Mouse (Mus musculus) hindbrain, postnatal 0 days (tissue): ENCODE data around the gene Crygs. TPM values are rescaled to one million over a fixed set of nuclear protein-coding genes. Genes with fewer than 3 reads are reported as not detected.

Experiments used
- ATAC-seq: fragments of 200-750 bp; cut with Nextera tagmentation; 2 replicates; pipeline ENCODE4 v1.8.0; 2017; ENCODE audit warnings: mild to moderate bottlenecking, moderate TSS enrichment, moderate library complexity
- DNase-seq: peaks from one replicate; pipeline ENCODE4 v3.0.0-alpha.2; 2015; ENCODE audit warnings: low spot score
- H3K27ac ChIP-seq: fragments of 300-500 bp; sonication (generic); 2 replicates; pipeline ENCODE4 v1.5.1; 2014; ENCODE audit warnings: mild to moderate bottlenecking
- H3K27me3 ChIP-seq: fragments of 300-500 bp; sonication (generic); 2 replicates; pipeline ENCODE4 v1.6.1; 2014; ENCODE audit warnings: low read length, mixed read lengths; ENCODE audit not compliant: insufficient read depth
- H3K36me3 ChIP-seq: fragments of 300-500 bp; sonication (generic); 2 replicates; pipeline ENCODE4 v1.6.1; 2014; ENCODE audit warnings: low read length, mixed read lengths; ENCODE audit not compliant: insufficient read depth
- H3K4me1 ChIP-seq: fragments of 300-500 bp; sonication (generic); 2 replicates; pipeline ENCODE4 v1.6.1; 2014; ENCODE audit warnings: antibody characterized with exemption, low read length, mixed read lengths; ENCODE audit not compliant: insufficient read depth
- H3K4me2 ChIP-seq: fragments of 300-500 bp; sonication (generic); 2 replicates; pipeline ENCODE4 v1.6.1; 2014; ENCODE audit warnings: low read depth, mild to moderate bottlenecking, low read length, moderate library complexity, mixed read lengths
- H3K4me3 ChIP-seq: fragments of 300-500 bp; sonication (generic); 2 replicates; pipeline ENCODE4 v1.5.1; 2014; ENCODE audit warnings: low read length
- H3K9ac ChIP-seq: fragments of 300-500 bp; sonication (generic); replicated peaks from 2 replicates; pipeline ENCODE4 v1.6.1; 2014; ENCODE audit warnings: mild to moderate bottlenecking, low read length, moderate library complexity, mixed read lengths
- H3K9me3 ChIP-seq: fragments of 300-500 bp; sonication (generic); 2 replicates; pipeline ENCODE4 v1.6.1; 2016; ENCODE audit warnings: low read length, mixed read lengths
- CTCF ChIP-seq: IDR thresholded peaks from 2 replicates; pipeline ENCODE4 v1.5.1; 2016; ENCODE audit warnings: antibody characterized with exemption, control low read depth, low read depth
- WGBS: fragments of 180-500 bp; shearing (Covaris S2); extraction: QIAGEN DNeasy Blood & Tissue Kit; methylation state at CpG from one replicate; pipeline ENCODE4 v1.1.7; 2014; 5-methylcytosine and 5-hydroxymethylcytosine counted together
- polyA plus RNA-seq: library from polyadenylated mRNA; unstranded; fragments of >200 nt; fragmentation: Nextera tagmentation; extraction: Ambion mirVana; gene quantifications from 2 replicates; pipeline ENCODE4 v1.2.1, GENCODE M21; 2015
- total RNA-seq: library from RNA; depleted of rRNA; stranded (reverse); fragments of >200 nt; gene quantifications from 2 replicates; pipeline ENCODE4 v1.2.3, GENCODE M21; 2014; rRNA removed

Crygs gene
- total and polyA plus RNA-seq, 2 experiments from 2014 or later = 0.28 TPM; not detected in 1

DNA sequence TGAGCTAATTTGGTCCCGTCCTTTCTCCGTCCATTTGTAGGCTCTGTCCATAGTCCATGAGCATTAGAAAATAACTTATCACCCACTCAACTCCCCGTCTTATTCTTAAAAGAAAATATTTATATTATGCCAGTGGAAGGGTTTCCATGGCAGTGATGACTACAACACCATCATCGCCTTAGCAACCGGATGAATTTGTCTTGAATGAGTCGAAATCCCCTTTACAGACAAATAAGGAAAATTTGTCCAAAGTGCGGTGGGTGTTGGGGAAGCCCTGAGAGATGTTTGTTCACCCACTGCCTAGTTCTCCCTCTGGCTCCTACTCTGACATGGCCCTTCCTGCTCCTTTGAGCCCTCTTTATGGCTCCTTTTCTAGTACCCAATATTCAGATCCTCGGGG lies 42.7 kb downstream of the Crygs start:
- H3K9ac ChIP-seq = no peak overlapping the region
- ATAC-seq = no peak
- H3K27ac ChIP-seq = no peak overlapping the region
- 78% methylated on average over 8 of the region's 8 CpGs for WGBS
- H3K36me3 ChIP-seq = no peaks in the 10 kb centered on the region
- no peak overlapping the region for H3K4me3 ChIP-seq
- no peak for TF ChIP-seq CTCF
- no peak for DNase-seq
- H3K9me3 ChIP-seq = no peaks in the 10 kb centered on the region
- no peaks in the 10 kb centered on the region for H3K4me1 ChIP-seq
- H3K4me2 ChIP-seq = no peak overlapping the region
- no peaks in the 10 kb centered on the region for H3K27me3 ChIP-seq

DNA sequence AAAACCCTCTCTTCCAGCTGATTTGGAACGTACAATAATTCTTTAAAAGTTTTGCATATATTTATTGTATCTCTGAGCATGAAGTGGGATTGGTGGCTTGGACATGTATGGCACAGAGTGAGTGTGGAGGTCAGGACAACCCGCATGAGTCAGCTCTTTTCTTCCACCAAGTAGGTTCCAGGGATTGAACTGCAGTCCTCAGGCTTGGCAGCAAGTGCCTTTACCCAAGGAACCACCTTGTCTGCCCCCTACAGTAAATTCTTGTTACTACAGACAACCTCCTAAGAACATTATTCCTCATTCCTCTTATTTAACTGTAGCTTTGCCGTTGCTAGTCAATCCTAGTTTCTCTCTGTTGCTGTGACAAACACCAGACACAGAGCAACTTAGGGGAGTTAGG lies 44.0 kb downstream of the Crygs start:
- Histone ChIP-seq H3K36me3 (no peaks in the 10 kb centered on the region), H3K4me2 (no peak overlapping the region), H3K9me3 (no peaks in the 10 kb centered on the region), H3K4me1 (no peaks in the 10 kb centered on the region), H3K9ac (no peak overlapping the region), H3K27ac (no peak overlapping the region), H3K4me3 (no peak overlapping the region), H3K27me3 (no peaks in the 10 kb centered on the region)
- no peak for DNase-seq
- ATAC-seq = no peak
- no peak for TF ChIP-seq CTCF
- WGBS = 90% methylated on average over 3 of the region's 3 CpGs

GRCm38 (mm10) chr16:22766738-22767211 lies 44.6 kb downstream of the Crygs start:
- no peak overlapping the region for H3K27ac ChIP-seq
- no peak overlapping the region for H3K4me3 ChIP-seq
- 74% methylated on average over 16 of the region's 16 CpGs for WGBS
- H3K9me3 ChIP-seq = no peaks in the 10 kb centered on the region
- H3K27me3 ChIP-seq = no peaks in the 10 kb centered on the region
- ATAC-seq (no peak), DNase-seq (no peak)
- no peak overlapping the region for H3K4me2 ChIP-seq
- H3K36me3 ChIP-seq = no peaks in the 10 kb centered on the region
- TF ChIP-seq CTCF = no peak
- no peak overlapping the region for H3K9ac ChIP-seq
- no peaks in the 10 kb centered on the region for H3K4me1 ChIP-seq

DNA sequence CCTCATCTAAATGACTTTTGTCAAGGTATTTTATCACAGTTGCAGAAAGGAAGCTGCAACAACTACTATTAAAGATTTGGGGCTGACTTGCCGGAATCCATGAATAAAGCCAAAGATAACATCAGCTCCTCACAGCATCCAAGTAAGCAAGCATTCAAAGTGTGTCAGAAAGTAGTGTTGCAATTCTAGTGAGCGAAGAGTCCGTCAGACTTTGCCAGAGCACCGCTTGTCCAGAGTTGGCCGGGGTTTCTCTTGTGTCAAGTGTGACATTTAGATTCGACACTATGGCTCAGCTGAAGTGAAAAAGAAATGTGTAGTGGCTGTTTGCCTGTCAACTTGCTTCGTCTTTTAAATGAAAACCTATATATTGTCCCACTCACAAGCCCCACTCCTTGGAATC lies 45.8 kb downstream of the Crygs start:
- 83% methylated on average over 7 of the region's 7 CpGs for WGBS
- DNase-seq (no peak), ATAC-seq (no peak)
- H3K9me3 ChIP-seq = peaks cover 3% of the 10 kb centered on the region; the same call in 1 of the 2 replicates
- no peak overlapping the region for H3K27ac ChIP-seq
- no peak overlapping the region for H3K9ac ChIP-seq
- H3K4me2 ChIP-seq = no peak overlapping the region
- no peak overlapping the region for H3K4me3 ChIP-seq
- H3K27me3 ChIP-seq = no peaks in the 10 kb centered on the region
- no peaks in the 10 kb centered on the region for H3K36me3 ChIP-seq
- H3K4me1 ChIP-seq = no peaks in the 10 kb centered on the region
- TF ChIP-seq CTCF = no peak

Other genes starting within 250 kb of the Crygs start
- gene Dgkg, start 154.4 kb downstream of the Crygs start, total RNA-seq = 10.3 and 12.5 TPM in 2 replicates
- gene Dgkg, start 154.4 kb downstream of the Crygs start, polyA plus RNA-seq = 6.1 and 6.5 TPM in 2 replicates
- gene Tbccd1, start 46.1 kb upstream of the Crygs start, total RNA-seq = 13.2 and 16.9 TPM in 2 replicates
- 17.2 and 17.5 TPM in 2 replicates for gene Tbccd1, start 46.1 kb upstream of the Crygs start, polyA plus RNA-seq
- gene Dnajb11, start 46.3 kb upstream of the Crygs start, total RNA-seq = 41.2 and 58.9 TPM in 2 replicates
- gene Dnajb11, start 46.3 kb upstream of the Crygs start, polyA plus RNA-seq = 86.9 and 87.1 TPM in 2 replicates
- not detected in 2 replicates for gene Ahsg, start 79.7 kb upstream of the Crygs start, total RNA-seq
- not detected in 2 replicates for gene Ahsg, start 79.7 kb upstream of the Crygs start, polyA plus RNA-seq
- not detected in 2 replicates for gene Fetub, start 106.8 kb upstream of the Crygs start, total RNA-seq
- gene Fetub, start 106.8 kb upstream of the Crygs start, polyA plus RNA-seq = 0.10 TPM in 1 of 2 replicates, not detected in the other
- not detected in 2 replicates for gene Hrg, start 139.5 kb upstream of the Crygs start, total RNA-seq
- not detected in 2 replicates for gene Hrg, start 139.5 kb upstream of the Crygs start, polyA plus RNA-seq
- not detected in 2 replicates for gene Kng2, start 217.9 kb upstream of the Crygs start, total RNA-seq
- gene Kng2, start 217.9 kb upstream of the Crygs start, polyA plus RNA-seq = 0.11 TPM in 2 replicates
- not detected in 2 replicates for gene Kng1, start 246.3 kb upstream of the Crygs start, total RNA-seq
- 0.16 TPM in 1 of 2 replicates, not detected in the other for gene Kng1, start 246.3 kb upstream of the Crygs start, polyA plus RNA-seq